Mouse (Mus musculus) ES-E14 (cell line): ENCODE measurements around the gene Fam168a. TPM values are rescaled to one million over a fixed set of nuclear protein-coding genes. Genes with fewer than 3 reads are reported as not detected.
A peak's percentile ranks its signal among the peaks of the same experiment; 100 is the strongest.

Experiments used
- DNase-seq: peaks from one replicate; pipeline ENCODE4 v3.0.0-alpha.2; 2013; ENCODE audit warnings: low read depth, low spot score
- H3K27ac ChIP-seq: 2 replicates; pipeline ENCODE4 v1.5.1; 2012; ENCODE audit warnings: low read depth, mild to moderate bottlenecking, low read length, moderate library complexity, mixed read lengths; ENCODE audit not compliant: poor library complexity, insufficient read depth, severe bottlenecking
- H3K36me3 ChIP-seq: 2 replicates; pipeline ENCODE4 v1.6.1; 2012; ENCODE audit warnings: mild to moderate bottlenecking, low read length, moderate library complexity, mixed read lengths; ENCODE audit not compliant: control insufficient read depth, poor library complexity, insufficient read depth, severe bottlenecking
- H3K4me1 ChIP-seq, 2 experiments: fragments of 150-350 bp in 1 of 2; sonication (generic) in 1 of 2; 2 replicates each; pipeline ENCODE4 v1.6.1; 2012; ENCODE audit warnings: low read length in 2 of 2, mild to moderate bottlenecking in 1 of 2, mixed read lengths in 1 of 2; ENCODE audit not compliant: control insufficient read depth in 2 of 2, insufficient read depth in 2 of 2, poor library complexity in 1 of 2
- H3K4me3 ChIP-seq, 2 experiments: fragments of 150-350 bp in 1 of 2; sonication (generic) in 1 of 2; 2 replicates each; pipeline ENCODE4 v1.5.1; 2012; ENCODE audit warnings: low read length in 2 of 2, low read depth in 1 of 2, mild to moderate bottlenecking in 1 of 2, mixed read lengths in 1 of 2; ENCODE audit not compliant: insufficient read depth in 1 of 2, poor library complexity in 1 of 2, severe bottlenecking in 1 of 2
- H3K9ac ChIP-seq: 2 replicates; pipeline ENCODE4 v1.6.1; 2012; ENCODE audit warnings: low read depth, mild to moderate bottlenecking, low read length, mixed read lengths; ENCODE audit not compliant: poor library complexity, insufficient read depth, severe bottlenecking
- H3K9me3 ChIP-seq: fragments of 150-350 bp; sonication (generic); 2 replicates; pipeline ENCODE4 v1.6.1; 2012; ENCODE audit warnings: low read depth, mild to moderate bottlenecking, low read length; ENCODE audit not compliant: control insufficient read depth, insufficient read depth
- CHD2 ChIP-seq: IDR thresholded peaks from 2 replicates; pipeline ENCODE4 v1.6.1; 2014; ENCODE audit warnings: mild to moderate bottlenecking, low read depth, low read length, inconsistent platforms
- HCFC1 ChIP-seq: IDR thresholded peaks from 2 replicates; pipeline ENCODE4 v1.6.1; 2012; ENCODE audit warnings: low read length, inconsistent platforms, borderline replicate concordance; ENCODE audit not compliant: insufficient read depth
- MAFK ChIP-seq: IDR thresholded peaks from 2 replicates; pipeline ENCODE4 v1.6.1; 2014; ENCODE audit warnings: mild to moderate bottlenecking, low read depth, low read length, inconsistent platforms; ENCODE audit not compliant: insufficient read depth
- ZC3H11A ChIP-seq: IDR thresholded peaks from 2 replicates; pipeline ENCODE4 v1.6.1; 2012; ENCODE audit warnings: low read depth, mild to moderate bottlenecking, inconsistent platforms, low read length, borderline replicate concordance
- ZNF384 ChIP-seq: IDR thresholded peaks from 2 replicates; pipeline ENCODE4 v1.6.1; 2012; ENCODE audit warnings: low read depth, low read length, inconsistent platforms
- in situ Hi-C, 2 experiments: fragments of 600-800 bp; cut with MboI; formaldehyde crosslinking; loops; one replicate each; pipeline ENCODE4 v1.15.1; 2025; ENCODE audit warnings: low sequenced_read_pairs in 2 of 2, inconsistent platforms in 1 of 2; ENCODE audit not compliant: unreplicated experiment in 2 of 2
- total RNA-seq: library from RNA; depleted of rRNA; stranded (reverse); fragments of 300-350 nt; gene quantifications from 2 replicates; pipeline ENCODE4 v1.2.3, GENCODE M21; 2012; rRNA removed

Gene Fam168a
- 19.1 and 21.1 TPM in 2 replicates for total RNA-seq

DNA sequence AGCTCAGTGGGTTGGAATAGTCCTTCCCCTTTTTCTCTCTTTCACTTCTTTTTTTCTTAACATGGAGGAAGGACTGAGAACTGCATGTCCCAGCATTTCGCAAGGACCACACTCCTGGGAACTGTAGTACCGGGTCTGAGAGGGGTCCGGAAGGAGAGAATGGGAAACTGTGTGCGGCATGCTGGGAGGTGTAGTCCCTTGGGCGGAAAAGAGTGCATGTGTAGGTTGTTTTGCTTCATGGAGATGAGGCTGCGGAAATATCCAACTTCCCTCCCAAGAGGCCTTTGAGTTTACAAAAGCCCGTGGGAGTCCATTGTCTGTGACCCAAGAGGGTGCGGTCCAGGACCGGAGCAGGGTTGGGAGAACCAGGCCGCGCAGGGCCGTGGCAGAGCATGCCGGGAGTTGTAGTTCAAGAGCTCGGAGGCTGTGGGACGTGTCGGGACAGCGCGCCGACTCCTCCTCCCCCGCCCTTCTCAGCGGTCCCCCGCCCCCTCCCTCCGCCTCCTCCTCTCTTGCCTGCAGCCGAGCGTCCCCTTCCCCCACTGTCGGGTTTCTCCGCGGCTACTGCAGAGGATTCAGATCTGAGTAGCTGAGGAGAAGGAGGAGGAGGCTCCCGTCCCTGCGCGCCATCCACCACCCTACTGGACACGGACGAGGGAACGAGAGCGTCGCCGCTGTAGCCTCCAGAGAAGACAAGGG, at the start of gene Fam168a:
Fam168a (plus strand) TSS at position 493 of the 699 bp plus-strand sequence.
- peak; percentile 93 for DNase-seq
- TF ChIP-seq ZNF384 (no peak), MAFK (0 out of 2 replicates have a peak, but pooled peaks have one; percentile 50), ZC3H11A (no peak), CHD2 (no peak), HCFC1 (peak; percentile 95)
- Histone ChIP-seq H3K36me3 (no peaks in the 10 kb centered on the region), H3K9ac (peak within 1 kb of the TSS; percentile 97), H3K9me3 (no peaks in the 10 kb centered on the region), H3K4me3 (peak within 1 kb of the TSS; percentile 88 to 100), H3K27ac (peak within 1 kb of the TSS; percentile 99), H3K4me1 (peaks cover 12% of the 10 kb centered on the region in 2 experiments)
- in situ Hi-C loops, result no loop called here

DNA sequence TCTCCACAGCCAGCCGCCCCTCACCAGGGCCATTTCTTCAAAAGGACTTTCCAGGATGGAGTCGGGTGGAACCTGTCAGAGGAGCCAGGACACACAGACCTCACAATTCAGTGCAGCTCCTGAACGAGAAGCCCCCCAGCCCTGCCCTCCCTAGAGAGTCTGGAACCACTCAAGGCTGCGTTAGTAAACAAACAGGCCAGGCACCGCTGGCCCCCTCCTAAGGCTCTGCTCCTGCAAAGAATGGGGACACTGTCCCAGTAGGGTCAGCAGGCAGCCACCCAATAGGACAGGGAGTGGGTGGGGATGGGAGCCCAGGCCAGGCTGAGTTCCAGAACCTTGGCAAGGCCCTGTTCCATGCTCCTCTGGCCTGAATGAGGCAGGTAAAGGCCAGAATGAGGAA, 49.7 kb upstream of the Fam168a start:
- Histone ChIP-seq H3K27ac (no peak overlapping the region), H3K4me3 (no peak overlapping the region), H3K36me3 (no peaks in the 10 kb centered on the region), H3K4me1 (peaks cover 3% of the 10 kb centered on the region in 2 experiments; a peak in 1 of 4 replicates), H3K9me3 (no peaks in the 10 kb centered on the region), H3K9ac (no peak overlapping the region)
- no peak for DNase-seq
- TF ChIP-seq HCFC1 (no peak), ZC3H11A (no peak), MAFK (no peak), ZNF384 (no peak), CHD2 (no peak)
- in situ Hi-C loops, result no loop called here

DNA sequence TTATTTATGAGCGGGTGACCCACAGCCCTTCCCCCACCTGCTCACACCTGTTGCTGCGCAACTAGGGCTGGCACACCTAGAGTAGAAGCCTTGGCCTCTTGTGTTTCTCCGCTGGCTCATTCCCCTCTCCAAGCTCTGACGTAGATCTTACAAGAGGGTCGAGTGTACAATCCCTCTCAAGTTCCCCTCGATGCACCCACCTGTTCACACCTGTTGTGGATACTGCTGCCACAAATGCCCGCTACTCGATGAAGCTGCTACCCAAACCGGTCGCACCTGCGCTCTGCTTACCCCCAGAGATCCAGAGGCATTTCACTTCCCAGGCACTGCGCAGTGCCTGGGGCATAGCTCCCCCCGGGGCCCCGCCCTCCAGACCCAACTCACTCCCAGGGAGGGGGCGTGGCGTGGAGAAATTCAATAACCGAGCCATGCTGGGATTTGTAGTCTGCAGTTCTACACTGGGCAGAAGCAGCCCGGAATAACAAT, 48.3 kb upstream of the Fam168a start:
- DNase-seq, result peak; percentile 69
- Histone ChIP-seq H3K36me3 (no peaks in the 10 kb centered on the region), H3K9me3 (no peaks in the 10 kb centered on the region), H3K9ac (peak overlapping the region; percentile 33), H3K27ac (no peak overlapping the region), H3K4me3 (peak overlapping the region; percentile 43 to 54), H3K4me1 (peaks cover 3% of the 10 kb centered on the region in 2 experiments; a peak in 1 of 4 replicates)
- in situ Hi-C loops, result no loop called here
- TF ChIP-seq MAFK, result no peak
- TF ChIP-seq ZNF384, result no peak
- TF ChIP-seq HCFC1, result peak; percentile 84
- no peak for TF ChIP-seq ZC3H11A
- no peak for TF ChIP-seq CHD2

DNA sequence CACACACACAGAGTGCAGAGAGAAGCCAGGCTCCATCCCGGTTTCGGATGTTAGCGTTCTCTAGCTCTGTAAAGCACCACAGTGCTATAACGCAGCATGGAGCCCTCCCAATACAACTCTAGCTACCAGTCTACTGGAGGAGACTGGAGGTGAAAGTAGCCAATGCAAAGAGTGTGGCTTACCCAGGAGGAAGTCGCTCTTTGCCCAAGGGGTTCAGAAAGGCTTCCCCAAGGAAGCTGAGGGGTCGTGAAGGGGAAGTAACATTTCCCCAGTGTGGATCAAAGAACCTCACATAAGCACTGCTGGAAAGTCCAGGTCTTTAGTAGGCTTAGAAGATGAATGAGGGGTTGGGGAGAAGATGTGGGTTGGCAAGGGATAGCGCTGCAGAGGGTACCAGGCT, 45.2 kb upstream of the Fam168a start:
- Histone ChIP-seq H3K4me1 (peaks cover 6 to 7% of the 10 kb centered on the region in 2 experiments; a peak in 3 of 4 replicates), H3K4me3 (no peak overlapping the region), H3K9ac (no peak overlapping the region), H3K9me3 (no peaks in the 10 kb centered on the region), H3K36me3 (no peaks in the 10 kb centered on the region), H3K27ac (no peak overlapping the region)
- in situ Hi-C loops, result no loop called here
- no peak for TF ChIP-seq ZNF384
- TF ChIP-seq MAFK, result no peak
- TF ChIP-seq ZC3H11A, result no peak
- TF ChIP-seq HCFC1, result no peak
- TF ChIP-seq CHD2, result no peak
- no peak for DNase-seq

DNA sequence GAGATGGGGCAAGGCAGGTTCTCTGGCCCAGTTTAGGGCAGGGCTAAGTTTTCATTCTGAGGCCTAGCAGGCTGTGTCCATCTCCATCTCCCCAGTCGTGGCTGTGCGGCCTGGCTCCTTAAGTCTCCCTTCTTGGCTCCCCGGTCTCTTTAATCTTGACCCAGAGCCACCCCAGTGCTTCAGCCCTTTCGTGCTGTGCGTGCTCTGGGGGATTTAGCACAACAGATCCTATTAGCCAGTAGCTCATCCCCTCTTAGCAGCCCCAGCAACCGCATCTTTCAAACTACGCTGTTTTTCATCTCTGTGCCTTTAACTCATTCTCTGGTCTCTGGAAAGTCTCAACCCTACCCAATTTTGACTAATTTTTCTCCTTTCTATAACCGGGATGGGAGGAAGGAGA, 44.2 kb upstream of the Fam168a start, which contains the start of gene Plekhb1:
Plekhb1 (minus strand) TSS at position 184 of the 400 bp plus-strand sequence.
- DNase-seq, result no peak
- H3K27ac ChIP-seq, result no peak within 1 kb of the TSS
- in situ Hi-C loops, result no loop called here
- H3K4me1 ChIP-seq, result peaks cover 3 to 7% of the 10 kb centered on the region in 2 experiments; a peak in 2 of 4 replicates
- no peak within 1 kb of the TSS; the same call in 1 of the 2 replicates for H3K9ac ChIP-seq
- no peak within 1 kb of the TSS for H3K4me3 ChIP-seq
- H3K36me3 ChIP-seq, result no peaks in the 10 kb centered on the region
- no peaks in the 10 kb centered on the region for H3K9me3 ChIP-seq
- TF ChIP-seq HCFC1, result no peak
- TF ChIP-seq ZNF384, result no peak
- TF ChIP-seq ZC3H11A, result no peak
- TF ChIP-seq CHD2, result no peak
- no peak for TF ChIP-seq MAFK
